Mouse (Mus musculus) adrenal gland, postnatal 14 days (tissue): ENCODE data around the gene Zfp281. TPM values are rescaled to one million over a fixed set of nuclear protein-coding genes. Genes with fewer than 3 reads are reported as not detected.
A peak's percentile ranks its signal among the peaks of the same experiment; 100 is the strongest.

Experiments
- DNase-seq: peaks from one replicate; pipeline ENCODE4 v3.0.0; 2021; ENCODE audit warnings: mixed read lengths
- long read RNA-seq, 2 experiments: library from polyadenylated mRNA; stranded (forward); transcript quantifications; one replicate each; pipeline ENCODE4 v2.0.0; 2021
- total RNA-seq: library from RNA; stranded (reverse); gene quantifications from 2 replicates; pipeline ENCODE4 v1.2.3, GENCODE M21; 2021

Gene Zfp281
- 16.3 and 16.9 TPM in 2 replicates for total RNA-seq
- long read RNA-seq, experiment 1, full-length matches to known transcripts, result 27 of 35 reads
- long read RNA-seq, experiment 1, partial matches to known transcripts, result 0 of 35 reads
- long read RNA-seq, experiment 1, other reads (novel, unspliced or antisense), result 8 of 35 reads
- long read RNA-seq, experiment 2, full-length matches to known transcripts, result 12 of 24 reads
- long read RNA-seq, experiment 2, partial matches to known transcripts, result 0 of 24 reads
- long read RNA-seq, experiment 2, other reads (novel, unspliced or antisense), result 12 of 24 reads

DNA sequence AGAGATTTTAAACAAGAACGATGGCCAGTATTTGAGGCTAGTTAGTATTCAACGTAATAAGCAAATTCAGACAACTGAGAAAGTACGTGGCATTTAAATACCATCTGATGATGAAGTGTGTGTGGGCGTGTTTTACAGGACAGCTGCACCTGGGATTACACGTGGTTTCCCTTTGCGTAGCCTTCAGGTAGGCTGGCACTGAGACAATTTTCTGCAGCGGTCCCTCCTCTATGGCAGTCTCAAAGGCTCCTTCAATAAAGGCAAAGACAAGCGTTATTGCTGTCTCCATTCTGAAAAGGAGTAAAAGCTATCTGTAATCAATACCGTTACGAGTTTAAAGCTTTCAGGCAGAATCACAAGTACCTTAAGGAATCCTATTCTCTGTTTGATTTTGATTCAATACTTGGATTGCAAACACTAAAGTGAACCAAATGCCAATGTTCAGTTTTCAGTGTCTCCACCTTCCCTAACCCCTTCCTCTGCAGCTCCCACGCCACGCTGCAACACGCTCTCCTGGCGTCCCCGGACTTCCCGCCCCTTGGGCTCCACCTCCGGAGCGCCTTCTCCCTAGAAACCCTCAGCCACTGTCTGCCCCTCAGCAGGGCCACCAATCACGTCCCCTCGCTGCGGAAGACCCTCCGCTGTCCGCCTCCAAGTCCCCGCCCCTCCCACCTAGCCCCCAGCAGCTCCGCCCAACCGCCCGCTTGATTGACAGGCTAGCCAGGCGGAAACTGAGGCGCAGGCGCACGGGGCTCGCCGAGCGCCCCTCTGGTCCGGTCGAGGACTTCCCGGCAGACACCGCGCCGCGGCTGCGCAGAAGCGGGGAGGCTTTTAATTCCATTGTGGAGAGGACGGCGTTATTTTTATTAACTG is at the start of gene Zfp281:
Gene Zfp281, plus strand, starts transcription at position 756 of the 873 bp plus-strand sequence.
- peak; percentile 98 for DNase-seq

- no peak for DNase-seq
Observed at GRCm38 (mm10) chr1:136577890-136578663, 46.6 kb upstream of the Zfp281 start.

DNA sequence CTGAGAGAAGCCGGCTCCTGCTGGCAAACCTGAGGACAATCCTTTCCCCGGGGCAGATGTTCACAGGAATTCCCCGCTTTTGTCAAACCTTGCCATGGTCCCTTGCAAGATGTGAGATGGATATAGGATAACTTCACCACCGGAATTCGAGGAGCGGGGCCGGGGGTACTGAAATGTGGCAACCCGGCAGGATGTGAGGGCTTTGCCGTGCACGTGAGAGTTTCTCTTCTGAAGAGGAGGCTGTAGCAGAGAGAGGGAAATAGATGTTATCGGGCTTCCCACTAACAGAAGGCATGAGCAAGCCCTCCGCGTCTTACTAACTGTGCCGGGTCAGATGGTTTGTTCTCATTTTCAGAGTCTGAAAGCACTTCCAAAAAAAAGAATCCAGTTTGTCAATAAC is 45.3 kb upstream of the Zfp281 start:
- DNase-seq, result no peak

DNA sequence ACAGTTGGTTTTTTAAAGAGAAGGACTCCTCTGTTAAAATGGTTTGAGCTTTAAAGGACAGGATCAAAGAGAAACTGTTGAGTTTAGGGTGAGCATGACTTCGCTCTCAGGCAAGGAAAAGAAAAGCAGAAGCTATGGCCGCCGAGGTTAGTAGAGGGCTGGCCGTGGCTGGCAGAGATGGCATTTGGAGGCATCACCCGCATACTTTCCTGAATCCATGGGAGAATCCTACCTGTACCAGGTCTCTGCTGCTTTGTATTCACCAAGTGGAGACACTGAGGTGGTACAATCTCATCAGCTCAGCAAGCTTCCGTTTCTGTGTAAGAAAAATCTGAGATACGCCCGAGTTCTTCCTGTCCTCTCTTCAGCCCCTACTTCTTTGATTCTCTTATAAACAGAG is 44.4 kb upstream of the Zfp281 start:
- no peak for DNase-seq

DNA sequence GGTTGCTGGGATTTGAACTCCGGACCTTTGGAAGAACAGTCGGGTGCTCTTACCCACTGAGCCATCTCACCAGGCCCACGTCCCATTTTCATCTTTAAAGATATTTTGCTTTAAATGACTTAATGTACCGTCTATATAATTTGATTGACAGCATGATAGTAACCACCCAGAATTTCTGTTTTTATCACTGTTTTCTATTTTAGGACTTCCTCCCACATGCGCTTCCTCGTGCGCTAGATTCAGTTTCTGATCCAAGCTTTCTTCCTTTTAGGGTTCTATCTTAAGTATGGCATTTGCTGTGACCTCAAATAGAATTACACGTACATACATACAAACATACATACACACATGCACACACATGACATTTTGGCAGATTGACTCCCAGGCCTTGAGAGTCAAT is 42.9 kb upstream of the Zfp281 start:
- no peak for DNase-seq

- no peak for DNase-seq
Observed at GRCm38 (mm10) chr1:136587761-136588405, 36.8 kb upstream of the Zfp281 start.

DNA sequence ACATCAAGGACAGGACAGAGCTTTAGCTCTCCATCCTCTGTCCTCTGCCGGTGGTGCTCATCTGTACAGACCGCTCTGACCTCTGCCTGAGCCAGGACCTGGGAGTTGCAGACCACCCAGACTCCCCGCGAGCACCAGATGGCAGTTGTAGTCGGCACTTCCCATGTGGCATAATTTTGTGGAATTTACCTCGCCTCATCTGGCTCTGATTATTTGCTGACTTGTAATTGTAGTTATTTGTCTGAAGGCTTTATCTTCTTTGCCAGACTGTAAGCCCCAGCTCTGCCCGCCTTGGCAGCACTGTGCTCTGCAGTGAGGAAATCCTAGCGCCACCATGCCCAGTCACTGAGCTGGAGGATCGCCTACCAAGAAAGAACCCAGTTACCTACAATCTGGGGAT is 35.8 kb upstream of the Zfp281 start:
- DNase-seq, result no peak

DNA sequence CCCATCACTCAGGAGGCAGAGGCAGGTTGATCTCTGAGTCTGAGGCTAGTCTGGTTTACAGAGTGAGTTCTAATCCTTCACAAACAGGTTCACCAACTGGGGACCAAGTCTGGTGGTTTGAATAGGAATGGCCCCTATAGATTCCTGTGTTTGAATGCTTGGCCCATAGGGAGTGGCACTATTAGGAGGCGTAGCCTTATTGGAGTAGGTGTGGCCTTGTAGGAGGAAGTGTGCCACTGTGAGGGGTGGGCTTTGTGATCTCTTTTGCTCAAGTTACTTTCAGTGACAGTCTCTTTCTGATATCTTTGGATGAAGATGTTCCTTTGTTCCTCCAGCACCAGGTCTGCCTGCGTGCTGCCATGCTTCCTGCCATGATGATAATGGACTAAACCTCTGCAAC is 32.0 kb upstream of the Zfp281 start:
- DNase-seq, result no peak

GRCm38 (mm10) chr1:136594235-136594850 is 30.4 kb upstream of the Zfp281 start:
- DNase-seq, result no peak

DNA sequence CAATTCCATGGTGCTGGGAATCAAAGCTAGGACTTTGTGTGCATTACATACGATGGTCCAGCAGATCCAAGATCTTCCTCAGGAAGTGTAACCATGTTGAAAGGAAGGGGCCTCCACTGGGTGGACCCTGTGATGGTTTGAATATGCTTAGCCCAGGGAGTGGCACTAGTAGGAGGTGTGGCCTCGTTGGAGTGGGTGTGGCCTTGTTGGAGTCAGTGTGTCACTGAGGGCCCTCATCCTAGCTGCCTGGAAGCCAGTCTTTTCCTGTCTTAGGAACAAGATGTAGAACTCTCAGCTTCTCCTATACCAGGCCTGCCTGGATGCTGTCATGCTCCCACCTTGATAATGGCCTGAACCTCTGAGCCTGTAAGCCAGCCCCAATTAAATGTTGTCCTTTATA is 27.9 kb upstream of the Zfp281 start:
- no peak for DNase-seq

- DNase-seq, result no peak
Observed at GRCm38 (mm10) chr1:136598286-136598685, 26.4 kb upstream of the Zfp281 start.

DNA sequence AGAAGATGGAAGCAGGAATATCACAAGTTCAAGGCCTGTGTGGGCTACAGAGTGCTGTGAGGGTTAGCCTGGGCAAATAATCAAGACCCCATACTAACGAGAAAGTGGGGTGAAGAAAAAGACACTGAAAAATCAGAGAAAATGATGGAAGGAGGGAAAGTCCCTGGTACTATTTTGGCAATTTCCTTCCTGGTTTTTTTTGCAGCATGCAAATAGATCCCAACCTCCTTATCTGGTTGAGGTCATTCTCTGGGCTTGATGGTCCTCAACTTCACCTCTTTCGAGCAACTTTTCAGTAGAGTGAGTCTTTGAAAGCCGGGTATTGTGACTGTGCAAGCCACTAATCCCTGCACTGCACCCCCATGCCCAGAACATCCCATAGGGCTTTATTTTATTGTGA is 24.6 kb upstream of the Zfp281 start:
- no peak for DNase-seq

DNA sequence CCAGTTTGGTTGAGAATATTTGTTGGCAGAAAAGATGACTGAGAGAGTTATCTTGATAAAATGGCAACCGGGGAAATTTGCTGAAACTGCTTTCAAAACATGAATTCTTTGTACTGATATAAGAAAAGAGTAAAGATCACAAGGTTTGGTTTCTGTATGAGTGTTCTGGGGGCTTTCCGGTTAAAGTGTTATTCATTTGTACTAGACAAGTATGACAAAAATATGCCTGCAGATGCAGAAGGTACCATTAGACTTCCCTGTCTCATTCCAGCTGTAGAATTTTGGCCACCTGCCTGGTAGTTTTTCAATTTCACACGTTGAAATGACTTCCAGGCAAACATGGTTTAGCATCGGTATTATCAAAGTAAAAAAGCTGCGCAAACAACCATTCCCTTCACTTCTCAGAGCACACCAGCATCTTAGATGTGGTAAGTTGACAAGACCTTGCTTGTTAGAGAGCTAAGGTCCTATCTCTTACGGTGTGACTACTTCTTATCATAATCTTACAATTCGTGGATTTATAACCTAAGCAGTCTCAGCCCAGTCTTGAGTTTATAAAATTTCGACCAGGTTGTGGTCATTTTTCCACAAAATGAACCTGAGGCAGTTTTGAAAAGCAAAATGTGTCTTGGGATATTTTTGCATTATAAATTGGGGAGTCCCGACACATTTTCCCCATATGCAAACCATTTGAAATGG is 23.9 kb upstream of the Zfp281 start:
- DNase-seq, result no peak

DNA sequence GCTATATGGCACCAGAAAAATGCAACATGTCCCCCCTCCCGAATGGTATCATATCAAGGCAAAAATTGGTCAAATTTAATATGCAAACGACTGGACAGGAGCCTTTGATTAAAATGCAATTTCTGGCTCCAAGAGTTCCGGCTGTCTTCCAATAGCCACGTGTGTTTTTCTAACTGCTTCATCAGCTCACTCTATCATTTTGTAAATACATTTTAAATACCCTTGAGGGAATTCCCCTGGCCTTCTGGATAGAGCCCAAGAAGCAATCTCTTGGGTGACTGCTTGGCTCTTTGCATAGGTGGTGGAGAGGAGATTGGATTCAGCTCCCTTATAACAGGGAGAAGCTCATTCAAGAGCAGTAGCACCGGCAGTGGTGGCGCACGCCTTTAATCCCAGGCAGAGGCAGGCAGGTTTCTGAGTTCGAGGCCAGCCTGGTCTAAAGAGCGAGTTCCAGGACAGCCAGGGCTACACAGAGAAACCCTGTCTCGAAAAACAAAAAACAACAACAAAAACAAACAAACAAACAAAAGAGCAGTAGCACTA is 23.3 kb upstream of the Zfp281 start:
- DNase-seq, result peak; percentile 22

DNA sequence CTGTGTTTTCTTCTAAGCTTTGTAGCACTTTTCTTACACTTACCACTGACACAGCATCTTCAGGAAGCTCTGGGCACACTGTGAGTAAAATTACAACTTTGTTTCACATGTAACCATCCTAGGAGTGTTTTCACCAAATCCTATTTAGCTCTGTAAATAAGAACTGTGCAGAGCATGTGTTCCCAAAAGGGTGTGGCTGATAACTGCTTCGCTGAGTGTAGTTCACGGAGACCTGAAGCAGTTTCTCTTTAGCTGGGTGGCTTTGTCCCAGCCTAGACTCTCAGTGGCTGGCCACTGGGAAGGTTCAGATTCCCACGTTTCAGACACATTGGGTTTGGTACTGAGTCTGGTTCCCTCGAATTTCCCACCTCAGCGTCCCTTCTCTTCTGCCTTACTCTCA is 22.4 kb upstream of the Zfp281 start:
- no peak for DNase-seq

- no peak for DNase-seq
Observed at GRCm38 (mm10) chr1:136604190-136604589, 20.5 kb upstream of the Zfp281 start.

DNA sequence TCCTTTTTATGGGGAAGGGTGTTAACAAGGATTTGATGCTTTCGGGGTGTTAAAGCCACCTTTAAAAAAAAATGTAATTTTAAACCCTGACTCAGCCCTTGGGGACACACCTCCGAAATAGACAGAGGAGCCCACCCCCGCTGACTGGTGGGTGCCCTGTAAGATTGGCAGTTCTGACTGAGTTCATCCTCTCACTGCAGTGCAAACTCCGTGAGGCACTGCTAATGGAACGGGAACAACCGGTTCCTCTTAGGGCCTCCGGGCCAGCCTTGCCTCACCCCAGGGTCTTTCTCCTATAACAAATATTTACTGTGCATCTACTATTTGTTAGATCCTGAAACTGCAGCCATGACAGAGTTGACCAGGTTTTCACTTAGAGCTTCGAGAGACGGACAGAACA is 18.9 kb upstream of the Zfp281 start:
- no peak for DNase-seq

DNA sequence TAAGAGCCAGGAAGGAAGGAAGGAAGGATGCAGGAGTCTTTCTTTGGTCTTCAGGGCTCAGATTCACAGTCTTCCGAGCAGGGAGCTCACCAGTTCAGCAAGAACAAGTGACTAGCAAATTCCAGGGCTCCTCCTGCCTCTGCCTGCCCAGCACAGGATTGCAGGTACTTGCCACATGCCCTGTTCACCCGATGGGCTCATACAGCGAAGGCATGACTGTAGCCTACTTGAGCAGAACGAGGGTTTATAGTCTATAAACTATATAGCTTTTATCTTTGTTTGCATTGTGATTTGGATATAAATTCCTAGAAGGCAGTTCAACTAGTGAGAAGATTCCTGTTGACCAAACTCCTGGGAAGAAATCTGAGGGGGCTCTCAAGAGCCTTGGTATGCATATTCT is 18.4 kb upstream of the Zfp281 start:
- DNase-seq, result no peak

GRCm38 (mm10) chr1:136608339-136609261 is 16.1 kb upstream of the Zfp281 start:
- no peak for DNase-seq

DNA sequence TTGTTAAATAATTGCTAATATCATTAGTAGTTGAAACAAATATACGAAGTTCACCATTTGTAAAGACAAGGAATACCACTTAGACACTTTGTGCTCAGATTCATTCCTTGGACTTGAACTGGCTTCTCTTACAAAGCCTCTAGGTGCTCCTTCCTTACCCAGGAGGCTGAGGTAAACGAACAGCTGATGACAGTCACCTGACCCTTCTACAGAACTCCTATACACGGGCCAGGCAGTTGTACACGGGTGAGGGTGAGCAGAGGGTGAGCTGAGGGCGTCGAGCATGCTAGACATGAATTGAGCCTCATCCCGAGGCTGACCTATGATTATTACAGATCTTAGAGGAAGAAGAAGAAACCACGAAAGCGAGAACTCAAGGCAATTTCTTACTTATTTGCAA is 12.9 kb upstream of the Zfp281 start:
- no peak for DNase-seq
